Mouse (Mus musculus) cerebellum, adult 11-12 months (tissue): ENCODE data around the gene Olfr166.
"Not testable (repeated sequence)": the region's sequence is repeated elsewhere in the genome, so short reads cannot be mapped to it uniquely, and the experiment has no call there.

ENCODE experiments used
- DNase-seq: peaks from one replicate; pipeline ENCODE4 v3.0.0; 2022

The Olfr166 gene

GRCm38 (mm10) chr16:19483394-19483793, at the start of gene Olfr166:
Olfr166 (plus strand) TSS chr16:19483694.
- DNase-seq = no peak

- DNase-seq = not testable (repeated sequence)
Measured at GRCm38 (mm10) chr16:19458741-19459140, 24.8 kb upstream of the Olfr166 start.

- no peak for DNase-seq
Measured at GRCm38 (mm10) chr16:19464365-19464764, 19.1 kb upstream of the Olfr166 start.

- DNase-seq = no peak
Measured at GRCm38 (mm10) chr16:19522166-19522565, 38.7 kb downstream of the Olfr166 start, which contains the start of gene Olfr167. Olfr167 (minus strand) TSS chr16:19522266.

- no peak for DNase-seq
Measured at GRCm38 (mm10) chr16:19535455-19535854, 52.0 kb downstream of the Olfr166 start, which contains the start of gene Olfr168. Olfr168 (minus strand) TSS chr16:19535555.
